Mouse (Mus musculus) liver, embryonic 14.5 days (tissue): ENCODE results near the gene Tmem182.

ENCODE experiments used
- CTCF ChIP-seq: IDR thresholded peaks from 2 replicates; pipeline ENCODE4 v1.5.1; 2016; ENCODE audit warnings: antibody characterized with exemption, low read depth, control low read depth
- EP300 ChIP-seq: IDR thresholded peaks from 2 replicates; pipeline ENCODE4 v1.6.1; 2016; ENCODE audit warnings: antibody characterized with exemption, low read depth

- no peak for TF ChIP-seq CTCF
- no peak for TF ChIP-seq EP300
Measured at GRCm38 (mm10) chr1:40759751-40760445, 45.5 kb upstream of the Tmem182 start.
